In the genomic region with DNA sequence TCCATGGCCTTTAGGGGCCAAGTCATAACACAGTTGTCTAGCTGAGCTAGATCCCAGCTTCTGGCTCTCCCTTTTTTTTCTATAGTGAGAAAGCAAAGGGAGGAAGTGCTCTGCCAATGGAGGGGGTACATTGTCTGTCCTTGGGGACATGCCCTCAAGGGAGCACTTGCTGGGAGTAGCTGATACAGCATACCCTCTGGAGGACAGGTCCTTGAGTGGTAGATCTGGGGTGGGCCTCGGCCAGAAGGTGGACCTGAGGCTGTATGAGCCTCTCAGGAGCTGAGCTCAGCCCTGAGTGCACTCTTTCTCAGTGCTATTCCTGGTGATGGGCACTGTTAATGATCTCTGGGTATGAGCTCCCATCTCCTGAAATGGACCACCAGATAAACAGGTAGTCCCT, we compare ENCODE assay signal across 24 mouse cellular contexts.
DNase-seq lines count a peak whose midpoint lies in the region; ATAC-seq and TF ChIP-seq lines count a peak whose summit lies in the region.
"Had no signal": no experiment of that assay in that cellular context is flagged by ENCODE, and none has a peak within 500 bp of the region (broad histone marks: within the 10 kb centered on the region; RNA-seq: fewer than 3 reads in every experiment).

No protein-coding gene starts in this region.

- peaks cover 63% of the 10 kb centered on the region for H3K79me2 ChIP-seq in liver, adult 2 months (ENCODE audit: control insufficient read depth, insufficient read depth, low read length)

- no peak overlapping the region for H3K4me3 ChIP-seq in embryonic facial prominence, embryonic 15.5 days (replicated peaks)
- no peak overlapping the region for H3K4me3 ChIP-seq in embryonic facial prominence, embryonic 10.5 days
- no peak overlapping the region for H3K4me3 ChIP-seq in kidney, embryonic 15.5 days (replicated peaks)
- H3K4me3 ChIP-seq in kidney, embryonic 16.5 days (ENCODE audit: low read length), result no peak overlapping the region
- H3K4me3 ChIP-seq in liver, adult 2 months (ENCODE audit: insufficient read depth, low read depth, low read length), result no peak overlapping the region
- H3K4me3 ChIP-seq in liver, embryonic 12.5 days, result no peak overlapping the region
- H3K4me3 ChIP-seq: forebrain, embryonic 12.5 days; forebrain, embryonic 15.5 days; heart, embryonic 13.5 days had no signal

- no peak overlapping the region for H3K9ac ChIP-seq in embryonic facial prominence, embryonic 15.5 days
- H3K9ac ChIP-seq in kidney, embryonic 15.5 days, result no peak overlapping the region
- no peak overlapping the region for H3K9ac ChIP-seq in kidney, embryonic 16.5 days (replicated peaks; ENCODE audit: low read length)
- no peak overlapping the region; the same call in 1 of the 2 replicates for H3K9ac ChIP-seq in liver, adult 2 months (ENCODE audit: low read depth, low read length)
- no peak overlapping the region for H3K9ac ChIP-seq in liver, embryonic 12.5 days
- H3K9ac ChIP-seq: forebrain, embryonic 12.5 days; forebrain, embryonic 15.5 days; heart, embryonic 13.5 days; hindbrain, embryonic 14.5 days had no signal

- H3K4me1 ChIP-seq in embryonic facial prominence, embryonic 15.5 days, result peaks cover 89% of the 10 kb centered on the region
- H3K4me1 ChIP-seq in embryonic facial prominence, embryonic 10.5 days, result peaks cover 66% of the 10 kb centered on the region
- peaks cover 69% of the 10 kb centered on the region for H3K4me1 ChIP-seq in kidney, embryonic 15.5 days
- H3K4me1 ChIP-seq in kidney, embryonic 16.5 days (ENCODE audit: insufficient read depth, low read length), result peaks cover 64% of the 10 kb centered on the region
- peaks cover 70% of the 10 kb centered on the region for H3K4me1 ChIP-seq in liver, adult 2 months (ENCODE audit: control insufficient read depth, insufficient read depth, low read length)
- H3K4me1 ChIP-seq in liver, embryonic 12.5 days, result peaks cover 63% of the 10 kb centered on the region

- ATAC-seq in embryonic facial prominence, embryonic 15.5 days (ENCODE audit: insufficient number of reproducible peaks, low FRiP score, low TSS enrichment, low read depth), result no peak
- no peak for ATAC-seq in kidney, embryonic 15.5 days (replicated peaks; ENCODE audit: low FRiP score)
- no peak for ATAC-seq in kidney, embryonic 16.5 days (ENCODE audit: low FRiP score, low TSS enrichment)
- no peak for ATAC-seq in liver, embryonic 12.5 days
- ATAC-seq: activated CD4-positive, CD25-positive, alpha-beta regulatory T cell, adult 4 months; forebrain, embryonic 15.5 days; hindbrain, postnatal 0 days had no signal

- no peak for TF ChIP-seq CTCF in liver, adult 2 months (IDR thresholded peaks at IDR 0.05; ENCODE audit: low read depth, low read length)

- no peaks in the 10 kb centered on the region for H3K27me3 ChIP-seq in embryonic facial prominence, embryonic 15.5 days
- no peaks in the 10 kb centered on the region for H3K27me3 ChIP-seq in embryonic facial prominence, embryonic 10.5 days (replicated peaks; ENCODE audit: low read depth, poor library complexity, severe bottlenecking)
- H3K27me3 ChIP-seq in kidney, embryonic 15.5 days, result peaks cover 23% of the 10 kb centered on the region
- 0 out of 2 replicates have a peak, but pooled peaks cover 2% of the 10 kb centered on the region for H3K27me3 ChIP-seq in kidney, embryonic 16.5 days (ENCODE audit: insufficient read depth, low read length)
- no peaks in the 10 kb centered on the region for H3K27me3 ChIP-seq in liver, adult 2 months (ENCODE audit: control insufficient read depth, insufficient read depth, low read length)
- H3K27me3 ChIP-seq in liver, embryonic 12.5 days (replicated peaks), result no peaks in the 10 kb centered on the region
- H3K27me3 ChIP-seq: forebrain, embryonic 12.5 days; forebrain, embryonic 15.5 days had no signal

- H3K9me3 ChIP-seq in embryonic facial prominence, embryonic 15.5 days (replicated peaks), result no peaks in the 10 kb centered on the region
- H3K9me3 ChIP-seq in embryonic facial prominence, embryonic 10.5 days, result no peaks in the 10 kb centered on the region
- H3K9me3 ChIP-seq in kidney, embryonic 15.5 days (replicated peaks), result no peaks in the 10 kb centered on the region
- H3K9me3 ChIP-seq in kidney, embryonic 16.5 days (ENCODE audit: low read length), result no peaks in the 10 kb centered on the region
- H3K9me3 ChIP-seq in liver, embryonic 12.5 days (replicated peaks), result no peaks in the 10 kb centered on the region
- H3K9me3 ChIP-seq: forebrain, embryonic 12.5 days; forebrain, embryonic 15.5 days; heart, embryonic 13.5 days had no signal

- no peak for TF ChIP-seq POLR2A in liver, adult 2 months (IDR thresholded peaks at IDR 0.05; ENCODE audit: extremely low read depth, insufficient read depth, low read length)

- WGBS in embryonic facial prominence, embryonic 15.5 days, result 89% methylated on average over 1 of the region's 1 CpGs
- WGBS in embryonic facial prominence, embryonic 10.5 days, result 88% methylated on average over 1 of the region's 1 CpGs
- 91% methylated on average over 1 of the region's 1 CpGs for WGBS in kidney, embryonic 15.5 days
- 96% methylated on average over 1 of the region's 1 CpGs for WGBS in kidney, embryonic 16.5 days
- WGBS in liver, adult 2 months, result 88% methylated on average over 1 of the region's 1 CpGs
- 57% methylated on average over 1 of the region's 1 CpGs for WGBS in liver, embryonic 12.5 days (ENCODE audit: insufficient replicate concordance)

- no peak overlapping the region for H3K4me2 ChIP-seq in embryonic facial prominence, embryonic 15.5 days (replicated peaks)
- H3K4me2 ChIP-seq in kidney, embryonic 15.5 days, result no peak overlapping the region
- H3K4me2 ChIP-seq in kidney, embryonic 16.5 days (replicated peaks; ENCODE audit: low read depth, low read length), result no peak overlapping the region
- no peak overlapping the region for H3K4me2 ChIP-seq in liver, embryonic 12.5 days
- H3K4me2 ChIP-seq: forebrain, embryonic 12.5 days; forebrain, embryonic 15.5 days; heart, embryonic 13.5 days; hindbrain, embryonic 14.5 days had no signal

- H3K36me3 ChIP-seq in embryonic facial prominence, embryonic 15.5 days, result peaks cover 39% of the 10 kb centered on the region
- peaks cover 76% of the 10 kb centered on the region for H3K36me3 ChIP-seq in embryonic facial prominence, embryonic 10.5 days (replicated peaks)
- peaks cover 38% of the 10 kb centered on the region for H3K36me3 ChIP-seq in kidney, embryonic 15.5 days
- H3K36me3 ChIP-seq in kidney, embryonic 16.5 days (ENCODE audit: insufficient read depth, low read length), result peaks cover 9% of the 10 kb centered on the region
- H3K36me3 ChIP-seq in liver, adult 2 months (ENCODE audit: control insufficient read depth, insufficient read depth, low read length), result peaks cover 48% of the 10 kb centered on the region
- peaks cover 29% of the 10 kb centered on the region for H3K36me3 ChIP-seq in liver, embryonic 12.5 days
- H3K36me3 ChIP-seq: forebrain, embryonic 15.5 days had no signal

- peak overlapping the region; percentile 89 for H3K27ac ChIP-seq in embryonic facial prominence, embryonic 15.5 days (replicated peaks)
- no peak overlapping the region for H3K27ac ChIP-seq in embryonic facial prominence, embryonic 10.5 days (replicated peaks)
- H3K27ac ChIP-seq in kidney, embryonic 15.5 days, result peak overlapping the region; percentile 86; the same call in 1 of the 2 replicates
- H3K27ac ChIP-seq in kidney, embryonic 16.5 days (ENCODE audit: low read length), result no peak overlapping the region; the same call in 1 of the 2 replicates
- H3K27ac ChIP-seq in liver, adult 2 months (replicated peaks; ENCODE audit: insufficient read depth, low read depth, low read length), result peak overlapping the region; percentile 3; the same call in 1 of the 2 replicates
- no peak overlapping the region for H3K27ac ChIP-seq in liver, embryonic 12.5 days
- H3K27ac ChIP-seq: forebrain, embryonic 12.5 days; forebrain, embryonic 15.5 days; heart, embryonic 13.5 days; hindbrain, embryonic 14.5 days; hindbrain, postnatal 0 days had no signal

- no peak for DNase-seq in embryonic facial prominence, embryonic 10.5 days (ENCODE audit: low spot score)
- DNase-seq in liver, adult 2 months (ENCODE audit: extremely low read depth, low read depth, low spot score), result no peak
- no peak for DNase-seq in right cerebral cortex, postnatal 25 days
- DNase-seq: adrenal gland, adult 8-10 months; adrenal gland, postnatal 25 days; cerebellum, adult 11-12 months; cerebellum, adult 8-10 months; cerebellum, postnatal 10 days; cerebellum, postnatal 36 days; embryo, embryonic 11 days; gastrocnemius, postnatal 14 days; heart, adult 18-20 months; heart, postnatal 14 days; heart, postnatal 4 days had no signal

Comparison
In these comparisons a context has a peak if more than half of its experiments do, and no peak if none do; other contexts are left out.
1. H3K27ac ChIP-seq: peak in embryonic facial prominence, embryonic 15.5 days (single experiment), kidney, embryonic 15.5 days (single experiment) and liver, adult 2 months (single experiment); none in embryonic facial prominence, embryonic 10.5 days (single experiment), kidney, embryonic 16.5 days (single experiment) and liver, embryonic 12.5 days (single experiment).